Mouse (Mus musculus) heart, postnatal 0 days (tissue): ENCODE measurements around the gene Fgf18. TPM values are rescaled to one million over a fixed set of nuclear protein-coding genes. Genes with fewer than 3 reads are reported as not detected.
A peak's percentile ranks its signal among the peaks of the same experiment; 100 is the strongest.

ENCODE experiments used
- ATAC-seq: fragments of 200-750 bp; cut with Nextera tagmentation; 2 replicates; pipeline ENCODE4 v1.8.0; 2017; ENCODE audit warnings: low read depth, moderate number of reproducible peaks, moderate library complexity; ENCODE audit not compliant: insufficient read depth
- DNase-seq: peaks from one replicate; pipeline ENCODE4 v3.0.0-alpha.2; 2016; ENCODE audit warnings: low spot score
- H3K27ac ChIP-seq: fragments of 300-500 bp; sonication (generic); 2 replicates; pipeline ENCODE4 v1.5.1; 2014; ENCODE audit warnings: low read depth, mild to moderate bottlenecking
- H3K27me3 ChIP-seq: fragments of 300-500 bp; sonication (generic); 2 replicates; pipeline ENCODE4 v1.6.1; 2014; ENCODE audit warnings: low read length, mixed read lengths; ENCODE audit not compliant: control insufficient read depth, insufficient read depth
- H3K36me3 ChIP-seq: fragments of 300-500 bp; sonication (generic); replicated peaks from 2 replicates; pipeline ENCODE4 v1.6.1; 2014; ENCODE audit warnings: low read length, mixed read lengths; ENCODE audit not compliant: control insufficient read depth, insufficient read depth
- H3K4me1 ChIP-seq: fragments of 300-500 bp; sonication (generic); 2 replicates; pipeline ENCODE4 v1.6.1; 2014; ENCODE audit warnings: antibody characterized with exemption; ENCODE audit not compliant: control insufficient read depth, insufficient read depth
- H3K4me2 ChIP-seq: fragments of 300-500 bp; sonication (generic); 2 replicates; pipeline ENCODE4 v1.6.1; 2014; ENCODE audit warnings: low read depth, mild to moderate bottlenecking, low read length, moderate library complexity
- H3K4me3 ChIP-seq: fragments of 300-500 bp; sonication (generic); 2 replicates; pipeline ENCODE4 v1.5.1; 2014; ENCODE audit warnings: low read depth, low read length
- H3K9ac ChIP-seq: fragments of 300-500 bp; sonication (generic); replicated peaks from 2 replicates; pipeline ENCODE4 v1.6.1; 2014; ENCODE audit warnings: low read depth, low read length, mixed read lengths
- H3K9me3 ChIP-seq: fragments of 300-500 bp; sonication (generic); replicated peaks from 2 replicates; pipeline ENCODE4 v1.6.1; 2016; ENCODE audit warnings: low read length; ENCODE audit not compliant: control insufficient read depth
- CTCF ChIP-seq: IDR thresholded peaks from 2 replicates; pipeline ENCODE4 v1.5.1; 2016; ENCODE audit warnings: antibody characterized with exemption, control low read depth, low read depth
- EP300 ChIP-seq: IDR thresholded peaks from 2 replicates; pipeline ENCODE4 v1.6.1; 2016; ENCODE audit warnings: antibody characterized with exemption, low read depth
- WGBS: fragments of 180-500 bp; shearing (Covaris S2); extraction: QIAGEN DNeasy Blood & Tissue Kit; methylation state at CpG from one replicate; pipeline ENCODE4 v1.1.7; 2014; 5-methylcytosine and 5-hydroxymethylcytosine counted together
- polyA plus RNA-seq: library from polyadenylated mRNA; unstranded; fragments of >200 nt; fragmentation: Nextera tagmentation; extraction: Ambion mirVana; gene quantifications from 2 replicates; pipeline ENCODE4 v1.2.1, GENCODE M21; 2015
- total RNA-seq: library from RNA; depleted of rRNA; stranded (reverse); fragments of >200 nt; gene quantifications from 2 replicates; pipeline ENCODE4 v1.2.3, GENCODE M21; 2014; ENCODE audit warnings: low replicate concordance

Fgf18 gene
- total and polyA plus RNA-seq, 2 experiments from 2014 or later = 10.5 to 10.7 TPM

GRCm38 (mm10) chr11:33162998-33163506 lies 15.9 kb upstream of the Fgf18 start, which contains the start of gene Npm1:
Npm1 (minus strand) TSS chr11:33163206.
- Histone ChIP-seq H3K4me2 (peak within 1 kb of the TSS; percentile 78), H3K27ac (peak within 1 kb of the TSS; percentile 87), H3K9me3 (no peaks in the 10 kb centered on the region), H3K36me3 (peaks cover 26% of the 10 kb centered on the region), H3K27me3 (no peaks in the 10 kb centered on the region), H3K4me1 (peaks cover 10% of the 10 kb centered on the region), H3K9ac (peak within 1 kb of the TSS; percentile 92), H3K4me3 (peak within 1 kb of the TSS; percentile 93)
- TF ChIP-seq EP300 = peak; percentile 81; the same call in 1 of the 2 replicates
- no peak for TF ChIP-seq CTCF
- ATAC-seq = peak; percentile 97
- 5% methylated on average over 47 of the region's 49 CpGs for WGBS
- peak; percentile 100 for DNase-seq

GRCm38 (mm10) chr11:33162211-33162997 lies 15.2 kb upstream of the Fgf18 start:
- H3K36me3 ChIP-seq = peaks cover 32% of the 10 kb centered on the region
- H3K4me1 ChIP-seq = peaks cover 10% of the 10 kb centered on the region
- H3K27ac ChIP-seq = peak overlapping the region; percentile 87
- H3K27me3 ChIP-seq = no peaks in the 10 kb centered on the region
- DNase-seq = peak; percentile 53
- 2% methylated on average over 51 of the region's 53 CpGs for WGBS
- TF ChIP-seq EP300 (no peak; the same call in 1 of the 2 replicates), CTCF (no peak)
- peak; percentile 49 for ATAC-seq
- peak overlapping the region; percentile 93 for H3K4me3 ChIP-seq
- peak overlapping the region; percentile 92 for H3K9ac ChIP-seq
- H3K9me3 ChIP-seq = no peaks in the 10 kb centered on the region
- peak overlapping the region; percentile 78 for H3K4me2 ChIP-seq

GRCm38 (mm10) chr11:33159741-33160140 lies 12.5 kb upstream of the Fgf18 start:
- 88% methylated on average over 3 of the region's 3 CpGs for WGBS
- H3K4me3 ChIP-seq = no peak overlapping the region
- ATAC-seq (no peak), DNase-seq (no peak)
- no peak overlapping the region for H3K4me2 ChIP-seq
- H3K4me1 ChIP-seq = peaks cover 10% of the 10 kb centered on the region
- H3K27ac ChIP-seq = no peak overlapping the region
- H3K9ac ChIP-seq = no peak overlapping the region
- H3K27me3 ChIP-seq = no peaks in the 10 kb centered on the region
- TF ChIP-seq CTCF (no peak), EP300 (no peak)
- no peaks in the 10 kb centered on the region for H3K9me3 ChIP-seq
- peaks cover 50% of the 10 kb centered on the region for H3K36me3 ChIP-seq

- Histone ChIP-seq H3K4me1 (peaks cover 10% of the 10 kb centered on the region), H3K36me3 (peaks cover 66% of the 10 kb centered on the region), H3K4me3 (no peak overlapping the region), H3K9ac (no peak overlapping the region), H3K27me3 (no peaks in the 10 kb centered on the region), H3K4me2 (no peak overlapping the region), H3K9me3 (no peaks in the 10 kb centered on the region), H3K27ac (no peak overlapping the region)
- TF ChIP-seq EP300 (no peak), CTCF (no peak)
- ATAC-seq = no peak
- DNase-seq = no peak
- 71% methylated on average over 2 of the region's 2 CpGs for WGBS
These were observed 10.4 kb upstream of the Fgf18 start for GRCm38 (mm10) chr11:33157453-33158196.

- no peak overlapping the region for H3K9ac ChIP-seq
- H3K9me3 ChIP-seq = no peaks in the 10 kb centered on the region
- ATAC-seq (no peak), DNase-seq (no peak)
- peaks cover 73% of the 10 kb centered on the region for H3K36me3 ChIP-seq
- H3K4me3 ChIP-seq = no peak overlapping the region
- no peaks in the 10 kb centered on the region for H3K27me3 ChIP-seq
- peaks cover 5% of the 10 kb centered on the region for H3K4me1 ChIP-seq
- H3K27ac ChIP-seq = no peak overlapping the region
- no peak overlapping the region for H3K4me2 ChIP-seq
- WGBS = 84% methylated on average over 4 of the region's 4 CpGs
- TF ChIP-seq CTCF = no peak
- no peak for TF ChIP-seq EP300
These were observed 9.3 kb upstream of the Fgf18 start for GRCm38 (mm10) chr11:33156436-33157015.
